Mouse (Mus musculus) lung, embryonic 15.5 days (tissue): ENCODE measurements at regions not wholly inside any gene's neighbourhood (a gene's known extent, or its start where the extent isn't known, plus 50 kb on each side); places are given as distances from the start of the nearest gene placed in this dataset.

ENCODE experiments used
- ATAC-seq: fragments of 200-750 bp; cut with Nextera tagmentation; 2 replicates; pipeline ENCODE4 v1.8.0; 2017; ENCODE audit warnings: moderate number of reproducible peaks, borderline replicate concordance; ENCODE audit not compliant: low FRiP score, low TSS enrichment; ENCODE audit errors: extremely low read depth
- H3K27ac ChIP-seq: fragments of 300-500 bp; sonication (generic); 2 replicates; pipeline ENCODE4 v1.5.1; 2015; ENCODE audit warnings: moderate library complexity, mild to moderate bottlenecking, inconsistent platforms
- H3K27me3 ChIP-seq: fragments of 300-500 bp; sonication (generic); 2 replicates; pipeline ENCODE4 v1.6.1; 2015; ENCODE audit warnings: inconsistent platforms
- H3K36me3 ChIP-seq: fragments of 300-500 bp; sonication (generic); 2 replicates; pipeline ENCODE4 v1.6.1; 2015; ENCODE audit warnings: inconsistent platforms
- H3K4me1 ChIP-seq: fragments of 300-500 bp; sonication (generic); 2 replicates; pipeline ENCODE4 v1.6.1; 2015; ENCODE audit warnings: inconsistent platforms
- H3K4me2 ChIP-seq: fragments of 300-500 bp; sonication (generic); 2 replicates; pipeline ENCODE4 v1.6.1; 2015; ENCODE audit warnings: inconsistent platforms, mild to moderate bottlenecking, moderate library complexity
- H3K4me3 ChIP-seq: fragments of 300-500 bp; sonication (generic); 2 replicates; pipeline ENCODE4 v1.5.1; 2015; ENCODE audit warnings: mild to moderate bottlenecking, inconsistent platforms
- H3K9ac ChIP-seq: fragments of 300-500 bp; sonication (generic); 2 replicates; pipeline ENCODE4 v1.6.1; 2015; ENCODE audit warnings: inconsistent platforms
- H3K9me3 ChIP-seq: fragments of 300-500 bp; sonication (generic); 2 replicates; pipeline ENCODE4 v1.6.1; 2016; ENCODE audit warnings: inconsistent platforms
- WGBS: fragments of 180-500 bp; shearing (Covaris S2); methylation state at CpG from one replicate; pipeline ENCODE4 v1.1.7; 2015; 5-methylcytosine and 5-hydroxymethylcytosine counted together

GRCm38 (mm10) chr8:126660658-126661316 is 67.0 kb upstream of the Irf2bp2 start:
- peak; percentile 40; the same call in 1 of the 2 replicates for ATAC-seq
- Histone ChIP-seq H3K9ac (peak overlapping the region; percentile 46), H3K4me2 (peak overlapping the region; percentile 51), H3K27me3 (no peaks in the 10 kb centered on the region), H3K27ac (peak overlapping the region; percentile 96), H3K9me3 (no peaks in the 10 kb centered on the region), H3K4me3 (peak overlapping the region; percentile 6; the same call in 1 of the 2 replicates), H3K36me3 (no peaks in the 10 kb centered on the region), H3K4me1 (peaks cover 76% of the 10 kb centered on the region)
- WGBS = 2% methylated on average over 8 of the region's 12 CpGs

DNA sequence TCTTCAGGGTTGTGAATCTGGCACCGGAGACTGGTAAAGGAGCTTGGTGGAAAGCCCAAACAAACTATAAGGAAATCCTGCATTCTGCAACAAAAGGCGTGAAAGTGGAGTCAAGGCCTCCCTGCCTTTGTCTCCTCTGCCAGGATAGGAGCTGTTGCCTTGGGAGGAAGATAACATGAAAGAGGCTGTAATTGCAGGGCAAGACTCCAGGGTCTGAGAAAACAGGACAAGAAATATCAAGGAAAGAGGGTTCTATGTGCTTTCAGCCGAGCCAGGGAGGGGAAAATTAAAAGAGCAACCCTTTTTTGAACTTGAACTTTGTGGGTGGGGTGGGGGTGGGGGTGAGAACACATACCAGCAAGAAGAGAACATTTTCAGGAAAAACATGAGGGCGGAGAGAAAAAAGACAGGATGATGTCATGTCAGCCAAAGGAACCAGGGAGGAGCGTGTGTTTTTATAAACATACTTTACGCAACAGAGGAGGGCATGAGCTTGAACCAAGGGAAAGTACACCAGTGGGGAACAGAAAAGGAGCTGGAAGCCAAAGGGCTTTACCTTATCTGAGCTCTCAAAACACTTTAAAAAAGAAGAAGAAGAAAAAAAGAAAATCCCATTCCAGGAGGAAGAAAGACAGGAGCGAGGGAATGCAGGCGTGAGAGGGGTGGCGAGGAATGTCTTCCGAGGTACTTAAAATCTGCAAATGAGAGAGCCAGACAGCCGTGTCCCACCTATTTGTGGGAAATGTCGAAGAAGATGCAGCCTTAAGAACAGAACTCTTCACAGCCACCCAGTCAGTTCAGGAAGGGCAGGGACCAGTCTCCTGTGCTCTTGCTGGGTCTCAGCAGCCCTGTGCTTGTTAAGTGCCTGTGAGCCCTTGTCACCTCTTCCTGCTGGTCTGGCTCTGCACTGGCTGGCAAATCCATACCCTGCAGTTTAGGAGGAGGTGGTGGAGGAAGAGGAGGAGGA is 66.2 kb upstream of the Irf2bp2 start:
- H3K4me3 ChIP-seq = peak overlapping the region; percentile 6; the same call in 1 of the 2 replicates
- H3K9me3 ChIP-seq = no peaks in the 10 kb centered on the region
- H3K9ac ChIP-seq = peak overlapping the region; percentile 46
- 12% methylated on average over 12 of the region's 12 CpGs for WGBS
- no peaks in the 10 kb centered on the region for H3K27me3 ChIP-seq
- peak overlapping the region; percentile 51 for H3K4me2 ChIP-seq
- peaks cover 68% of the 10 kb centered on the region for H3K4me1 ChIP-seq
- peak overlapping the region; percentile 96 for H3K27ac ChIP-seq
- no peaks in the 10 kb centered on the region for H3K36me3 ChIP-seq
- ATAC-seq = peak; percentile 61

DNA sequence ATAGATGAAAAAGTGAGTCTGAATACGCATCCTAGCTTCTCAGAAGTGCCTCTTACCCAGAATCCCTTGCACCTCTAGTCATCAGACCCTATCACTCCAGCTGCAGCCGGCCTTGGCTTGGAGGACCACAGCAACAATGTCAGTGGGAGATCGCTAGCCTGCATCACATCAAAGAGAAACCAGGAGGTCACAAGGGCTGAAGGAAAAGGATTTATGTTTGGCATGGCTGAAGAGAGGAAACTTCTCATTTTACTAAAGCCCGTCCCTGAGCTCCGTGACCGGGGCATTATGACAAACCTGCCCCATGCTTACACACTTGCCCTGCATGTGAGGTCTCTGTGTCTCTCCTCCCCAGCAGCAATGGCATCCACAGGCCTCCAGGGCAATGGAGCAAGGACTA is 63.8 kb upstream of the Irf2bp2 start:
- peaks cover 44% of the 10 kb centered on the region for H3K4me1 ChIP-seq
- no peak for ATAC-seq
- no peak overlapping the region for H3K4me2 ChIP-seq
- H3K27me3 ChIP-seq = no peaks in the 10 kb centered on the region
- 78% methylated on average over 6 of the region's 6 CpGs for WGBS
- H3K36me3 ChIP-seq = no peaks in the 10 kb centered on the region
- H3K27ac ChIP-seq = no peak overlapping the region
- H3K9ac ChIP-seq = no peak overlapping the region
- H3K4me3 ChIP-seq = no peak overlapping the region
- H3K9me3 ChIP-seq = no peaks in the 10 kb centered on the region

DNA sequence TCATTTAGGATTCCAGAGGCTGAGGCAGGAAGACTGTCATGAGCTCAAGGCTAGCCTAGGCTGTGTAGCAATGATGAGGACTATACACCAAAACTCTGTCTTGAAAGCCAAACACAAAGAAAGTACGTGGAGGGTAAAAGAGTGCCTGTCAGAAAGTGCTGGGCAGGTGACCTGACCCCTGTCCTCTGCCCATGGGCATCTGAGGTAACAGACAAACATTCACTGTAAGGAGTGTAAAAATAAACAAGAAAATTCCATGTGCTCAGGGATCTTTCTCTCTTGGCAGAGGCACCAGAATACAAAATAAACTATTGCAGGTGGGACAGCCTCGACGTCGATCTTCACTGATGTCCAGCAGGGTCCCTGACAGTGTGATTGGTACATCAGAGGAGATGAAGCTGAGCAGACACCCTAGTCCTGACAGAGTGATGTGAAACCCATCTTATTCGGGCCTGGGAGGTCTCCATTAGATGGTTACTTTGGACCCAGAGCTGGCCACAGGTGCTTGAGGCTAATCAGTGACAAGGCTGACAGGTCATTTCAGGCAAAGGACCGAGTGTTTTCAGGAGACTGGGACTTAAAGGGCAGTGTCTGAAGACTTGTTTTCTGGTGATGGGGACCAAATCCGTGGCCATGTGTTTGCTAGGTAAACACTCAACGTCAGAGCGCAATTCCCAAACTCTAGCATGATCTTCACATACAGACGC is 62.9 kb upstream of the Irf2bp2 start:
- H3K27ac ChIP-seq = no peak overlapping the region
- ATAC-seq = no peak
- 35% methylated on average over 10 of the region's 10 CpGs for WGBS
- no peak overlapping the region for H3K9ac ChIP-seq
- H3K4me1 ChIP-seq = peaks cover 36% of the 10 kb centered on the region
- H3K4me3 ChIP-seq = no peak overlapping the region
- no peak overlapping the region for H3K4me2 ChIP-seq
- no peaks in the 10 kb centered on the region for H3K36me3 ChIP-seq
- no peaks in the 10 kb centered on the region for H3K9me3 ChIP-seq
- H3K27me3 ChIP-seq = no peaks in the 10 kb centered on the region

DNA sequence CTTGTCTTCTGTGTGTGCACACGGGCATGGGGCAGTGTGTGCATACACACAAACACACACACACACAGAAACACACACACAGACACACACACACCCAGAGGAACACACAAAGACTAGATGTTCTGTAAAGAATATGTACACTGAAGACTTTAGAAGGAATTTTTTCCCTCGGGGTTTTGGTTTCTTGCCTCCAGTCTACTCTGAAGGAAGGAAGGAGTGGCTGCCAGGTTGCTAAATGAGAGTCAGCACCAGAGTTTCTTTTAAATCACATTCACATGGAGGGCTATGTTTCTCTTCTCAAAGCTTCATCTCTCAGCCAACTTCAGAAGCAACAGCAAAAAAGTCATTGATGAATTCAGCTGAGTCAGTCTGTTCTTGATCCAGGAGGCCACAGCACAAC is 61.8 kb upstream of the Irf2bp2 start:
- H3K27me3 ChIP-seq = no peaks in the 10 kb centered on the region
- no peak overlapping the region for H3K9ac ChIP-seq
- H3K36me3 ChIP-seq = no peaks in the 10 kb centered on the region
- H3K27ac ChIP-seq = no peak overlapping the region
- no peak overlapping the region for H3K4me3 ChIP-seq
- no peak overlapping the region for H3K4me2 ChIP-seq
- H3K4me1 ChIP-seq = peaks cover 26% of the 10 kb centered on the region
- ATAC-seq = no peak
- no peaks in the 10 kb centered on the region for H3K9me3 ChIP-seq
- 33% methylated on average over 2 of the region's 2 CpGs for WGBS

GRCm38 (mm10) chr8:126654353-126654752 is 60.6 kb upstream of the Irf2bp2 start:
- no peaks in the 10 kb centered on the region for H3K36me3 ChIP-seq
- peaks cover 13% of the 10 kb centered on the region for H3K4me1 ChIP-seq
- H3K27ac ChIP-seq = no peak overlapping the region
- no peak overlapping the region for H3K4me3 ChIP-seq
- ATAC-seq = no peak
- H3K9me3 ChIP-seq = no peaks in the 10 kb centered on the region
- no peak overlapping the region for H3K4me2 ChIP-seq
- 91% methylated on average over 7 of the region's 7 CpGs for WGBS
- no peak overlapping the region for H3K9ac ChIP-seq
- H3K27me3 ChIP-seq = no peaks in the 10 kb centered on the region

- H3K4me3 ChIP-seq = no peak overlapping the region
- H3K9me3 ChIP-seq = no peaks in the 10 kb centered on the region
- 74% methylated on average over 5 of the region's 5 CpGs for WGBS
- H3K27me3 ChIP-seq = no peaks in the 10 kb centered on the region
- ATAC-seq = no peak
- H3K36me3 ChIP-seq = no peaks in the 10 kb centered on the region
- no peak overlapping the region for H3K9ac ChIP-seq
- H3K4me2 ChIP-seq = no peak overlapping the region
- peaks cover 4% of the 10 kb centered on the region; the same call in 1 of the 2 replicates for H3K4me1 ChIP-seq
- H3K27ac ChIP-seq = no peak overlapping the region
Observed at GRCm38 (mm10) chr8:126652151-126652550, 58.4 kb upstream of the Irf2bp2 start.

GRCm38 (mm10) chr8:126650945-126651344 is 57.2 kb upstream of the Irf2bp2 start:
- ATAC-seq = 0 out of 2 replicates have a peak, but pooled peaks have one; percentile 44
- Histone ChIP-seq H3K9ac (no peak overlapping the region), H3K27ac (peak overlapping the region; percentile 51), H3K9me3 (no peaks in the 10 kb centered on the region), H3K27me3 (no peaks in the 10 kb centered on the region), H3K36me3 (no peaks in the 10 kb centered on the region), H3K4me2 (no peak overlapping the region), H3K4me1 (peaks cover 10% of the 10 kb centered on the region), H3K4me3 (no peak overlapping the region)
- 44% methylated on average over 8 of the region's 8 CpGs for WGBS

- peaks cover 10% of the 10 kb centered on the region for H3K4me1 ChIP-seq
- no peak overlapping the region for H3K4me2 ChIP-seq
- H3K9ac ChIP-seq = no peak overlapping the region
- no peak overlapping the region for H3K27ac ChIP-seq
- no peak for ATAC-seq
- no peak overlapping the region for H3K4me3 ChIP-seq
- WGBS = 91% methylated on average over 1 of the region's 1 CpGs
- no peaks in the 10 kb centered on the region for H3K27me3 ChIP-seq
- H3K9me3 ChIP-seq = no peaks in the 10 kb centered on the region
- H3K36me3 ChIP-seq = no peaks in the 10 kb centered on the region
Observed at GRCm38 (mm10) chr8:126649305-126649704, 55.5 kb upstream of the Irf2bp2 start.

- Histone ChIP-seq H3K4me1 (peaks cover 10% of the 10 kb centered on the region), H3K9ac (no peak overlapping the region), H3K27me3 (no peaks in the 10 kb centered on the region), H3K9me3 (no peaks in the 10 kb centered on the region), H3K27ac (no peak overlapping the region), H3K4me3 (no peak overlapping the region), H3K36me3 (no peaks in the 10 kb centered on the region), H3K4me2 (no peak overlapping the region)
- no peak for ATAC-seq
- 52% methylated on average over 1 of the region's 1 CpGs for WGBS
Observed at GRCm38 (mm10) chr8:126647350-126647749, 53.6 kb upstream of the Irf2bp2 start.

GRCm38 (mm10) chr8:126646604-126647311 is 53.0 kb upstream of the Irf2bp2 start:
- H3K27me3 ChIP-seq = no peaks in the 10 kb centered on the region
- H3K36me3 ChIP-seq = no peaks in the 10 kb centered on the region
- WGBS = 27% methylated on average over 8 of the region's 8 CpGs
- peaks cover 10% of the 10 kb centered on the region for H3K4me1 ChIP-seq
- no peaks in the 10 kb centered on the region for H3K9me3 ChIP-seq
- ATAC-seq = no peak
- H3K4me2 ChIP-seq = no peak overlapping the region
- peak overlapping the region; percentile 21; the same call in 1 of the 2 replicates for H3K27ac ChIP-seq
- no peak overlapping the region for H3K9ac ChIP-seq
- no peak overlapping the region for H3K4me3 ChIP-seq
